Mouse (Mus musculus): ENCODE measurements around the gene Scube1. TPM values are rescaled to one million over a fixed set of nuclear protein-coding genes. Genes with fewer than 3 reads are reported as not detected.

Scube1 gene
- total and polyA plus RNA-seq, 3 experiments = not detected

GRCm38 (mm10) chr15:83696681-83697381, 28.0 kb downstream of the Scube1 start:
- no peak for TF ChIP-seq ZMIZ1 (IDR thresholded peaks at IDR 0.05; ENCODE audit: low read depth, low read length)
- no peak for TF ChIP-seq HCFC1 (IDR thresholded peaks at IDR 0.05; ENCODE audit: low read depth, low read length)
- TF ChIP-seq E2F4 (IDR thresholded peaks at IDR 0.05; ENCODE audit: borderline replicate concordance, low read depth, low read length) = no peak
- TF ChIP-seq ZC3H11A (IDR thresholded peaks at IDR 0.05; ENCODE audit: low read depth, low read length) = no peak
- TF ChIP-seq CHD1 (IDR thresholded peaks at IDR 0.05; ENCODE audit: low read depth, low read length) = no peak
- TF ChIP-seq KAT2A (conservative IDR thresholded peaks at IDR 0.05; ENCODE audit: low read depth, low read length) = no peak
- TF ChIP-seq EP300 (IDR thresholded peaks at IDR 0.05; ENCODE audit: low read depth in 1 of 2, low read length in 2 of 2) = no peak
- TF ChIP-seq ETS1 (IDR thresholded peaks at IDR 0.05; ENCODE audit: low read depth, low read length) = no peak
- no peak for TF ChIP-seq BHLHE40 (IDR thresholded peaks at IDR 0.05; ENCODE audit: borderline replicate concordance, low read depth, low read length)
- no peak for TF ChIP-seq CTCF (IDR thresholded peaks at IDR 0.05 in 2 of 3, conservative IDR thresholded peaks at IDR 0.05 in 1 of 3; ENCODE audit: control insufficient read depth in 1 of 3, insufficient read depth in 1 of 3, low read depth in 2 of 3, low read length in 3 of 3, poor library complexity in 1 of 3, severe bottlenecking in 1 of 3)
- TF ChIP-seq UBTF (IDR thresholded peaks at IDR 0.05; ENCODE audit: borderline replicate concordance, insufficient read depth, low read depth, low read length) = no peak
- no peak for TF ChIP-seq ZKSCAN1 (IDR thresholded peaks at IDR 0.05; ENCODE audit: low read depth, low read length)
- TF ChIP-seq RCOR1 (IDR thresholded peaks at IDR 0.05; ENCODE audit: low read depth, low read length) = no peak
- no peak for TF ChIP-seq TCF12 (IDR thresholded peaks at IDR 0.05; ENCODE audit: low read depth, low read length)
- no peak for TF ChIP-seq POLR2A (IDR thresholded peaks at IDR 0.05; ENCODE audit: control insufficient read depth in 1 of 2, insufficient read depth in 1 of 2, low read depth in 1 of 2, low read length in 2 of 2, poor library complexity in 1 of 2)
- no peak for TF ChIP-seq SMC3 (IDR thresholded peaks at IDR 0.05; ENCODE audit: low read depth, low read length)
- TF ChIP-seq TBP (IDR thresholded peaks at IDR 0.05; ENCODE audit: low read depth, low read length) = no peak
- TF ChIP-seq USF2 (IDR thresholded peaks at IDR 0.05; ENCODE audit: borderline replicate concordance in 1 of 2, insufficient read depth in 1 of 2, low read depth in 1 of 2, low read length in 2 of 2) = no peak
- no peaks in the 10 kb centered on the region for H3K27me3 ChIP-seq (ENCODE audit: control insufficient read depth in 1 of 2, insufficient read depth in 2 of 2, low read length in 2 of 2)

DNA sequence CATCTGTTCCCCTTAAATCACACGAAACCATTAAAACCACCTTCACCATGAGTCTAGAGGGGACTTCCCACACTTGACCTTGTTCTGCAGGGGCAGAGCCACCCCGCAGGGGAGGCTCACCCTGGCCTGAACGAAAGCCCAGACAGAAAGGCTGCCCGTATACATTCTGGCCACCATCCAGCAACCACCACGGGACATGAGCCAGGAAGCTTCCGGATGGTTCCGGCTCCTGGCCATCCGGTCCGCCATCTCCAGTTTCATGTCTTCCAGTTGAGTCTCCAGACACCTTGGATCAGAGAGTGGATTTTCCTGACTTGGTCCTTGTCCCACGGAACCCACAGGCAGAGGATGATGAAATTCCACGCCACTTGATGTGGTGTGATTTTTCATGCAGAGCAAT, 29.7 kb downstream of the Scube1 start:
- H3K9ac ChIP-seq (ENCODE audit: control insufficient read depth, low read depth, low read length, poor library complexity, severe bottlenecking) = no peak overlapping the region
- no peaks in the 10 kb centered on the region for H3K27me3 ChIP-seq (ENCODE audit: control insufficient read depth in 1 of 2, insufficient read depth in 2 of 2, low read length in 2 of 2)
- no peaks in the 10 kb centered on the region for H3K4me1 ChIP-seq (ENCODE audit: control insufficient read depth in 1 of 2, insufficient read depth in 2 of 2, low read length in 2 of 2)
- H3K27ac ChIP-seq (ENCODE audit: control insufficient read depth, low read depth, low read length) = no peak overlapping the region
- H3K9me3 ChIP-seq (replicated peaks; ENCODE audit: insufficient read depth, low read length) = no peaks in the 10 kb centered on the region
- no peaks in the 10 kb centered on the region for H3K36me3 ChIP-seq (ENCODE audit: control insufficient read depth in 1 of 2, insufficient read depth in 2 of 2, low read length in 2 of 2)
- no peak overlapping the region for H3K4me3 ChIP-seq (ENCODE audit: control insufficient read depth in 1 of 2, insufficient read depth in 1 of 2, low read depth in 2 of 2, low read length in 2 of 2)
- DNase-seq (ENCODE audit: low read depth, low spot score) = no peak
- no peaks in the 10 kb centered on the region for H3K79me2 ChIP-seq (ENCODE audit: control insufficient read depth, insufficient read depth, low read length, poor library complexity)
- no peak for TF ChIP-seq GABPA (IDR thresholded peaks at IDR 0.05; ENCODE audit: low read depth, low read length)
- no peak for TF ChIP-seq ZMIZ1 (IDR thresholded peaks at IDR 0.05; ENCODE audit: low read depth, low read length)
- no peak for TF ChIP-seq ZC3H11A (IDR thresholded peaks at IDR 0.05; ENCODE audit: low read depth, low read length)
- no peak for TF ChIP-seq NRF1 (IDR thresholded peaks at IDR 0.05; ENCODE audit: insufficient read depth, low read depth, low read length, poor library complexity, severe bottlenecking)
- TF ChIP-seq MAZ (IDR thresholded peaks at IDR 0.05; ENCODE audit: low read depth, low read length) = no peak

More at GRCm38 (mm10) chr15:83696681-83697381, 28.0 kb downstream of the Scube1 start:
- Histone ChIP-seq H3K4me1 (ENCODE audit: control insufficient read depth in 1 of 2, insufficient read depth in 2 of 2, low read length in 2 of 2) (no peaks in the 10 kb centered on the region), H3K27ac (ENCODE audit: control insufficient read depth, low read depth, low read length) (no peak overlapping the region), H3K36me3 (ENCODE audit: control insufficient read depth in 1 of 2, insufficient read depth in 2 of 2, low read length in 2 of 2) (no peaks in the 10 kb centered on the region), H3K9ac (ENCODE audit: control insufficient read depth, low read depth, low read length, poor library complexity, severe bottlenecking) (no peak overlapping the region), H3K9me3 (replicated peaks; ENCODE audit: insufficient read depth, low read length) (no peaks in the 10 kb centered on the region), H3K4me3 (ENCODE audit: control insufficient read depth in 1 of 2, insufficient read depth in 1 of 2, low read depth in 2 of 2, low read length in 2 of 2) (no peak overlapping the region), H3K79me2 (ENCODE audit: control insufficient read depth, insufficient read depth, low read length, poor library complexity) (no peaks in the 10 kb centered on the region)
- DNase-seq (ENCODE audit: low read depth, low spot score) = no peak
